Mouse (Mus musculus): ENCODE data around the gene Lasp1. TPM values are rescaled to one million over a fixed set of nuclear protein-coding genes. Genes with fewer than 3 reads are reported as not detected.

Gene Lasp1
- total and polyA plus RNA-seq, 3 experiments, result 12.5 to 45.4 (median 18.6) TPM

- dilution Hi-C loops (cut with MboI; ENCODE audit: extremely low pct_ligation_motif_present, extremely low pct_unique_long_range_greater_than_20kb, low sequenced_read_pairs), result no loop called here
- in situ Hi-C loops (cut with MboI; ENCODE audit: low pct_ligation_motif_present, low pct_unique_long_range_greater_than_20kb, low sequenced_read_pairs), result no loop called here
Measured at GRCm38 (mm10) chr11:97793165-97793564, 5.6 kb upstream of the Lasp1 start.

GRCm38 (mm10) chr11:97796910-97797309 is 1.9 kb upstream of the Lasp1 start:
- no peaks in the 10 kb centered on the region for H3K79me2 ChIP-seq (replicated peaks; ENCODE audit: control insufficient read depth, extremely low read depth, insufficient read depth, poor library complexity, severe bottlenecking)
- dilution Hi-C loops (cut with MboI; ENCODE audit: extremely low pct_ligation_motif_present, extremely low pct_unique_long_range_greater_than_20kb, low sequenced_read_pairs) (no loop called here), in situ Hi-C loops (cut with MboI; ENCODE audit: low pct_ligation_motif_present, low pct_unique_long_range_greater_than_20kb, low sequenced_read_pairs) (loop anchor here (5.0 kb wide), 3 partner anchors 45 to 190 kb away; partner anchors contain the start of genes B230217C12Rik, Fbxo47 and Plxdc1)
- peaks cover 0 to under 1% of the 10 kb centered on the region in 2 experiments for H3K36me3 ChIP-seq (replicated peaks in 1 of 2; ENCODE audit: control insufficient read depth in 1 of 2, insufficient read depth in 1 of 2, low read length in 1 of 2)
- H3K9me3 ChIP-seq (replicated peaks; ENCODE audit: low read length), result no peaks in the 10 kb centered on the region
- DNase-seq (ENCODE audit: extremely low read depth), result peak; percentile 88
- H3K9ac ChIP-seq (ENCODE audit: insufficient read depth, low read depth), result no peak overlapping the region
- no peak overlapping the region for H3K4me2 ChIP-seq (ENCODE audit: insufficient read depth, low read depth, poor library complexity, severe bottlenecking)
- no peaks in the 10 kb centered on the region for H3K27me3 ChIP-seq (replicated peaks)
- peak overlapping the region; percentile 7 to 26 (median 19) for H3K4me3 ChIP-seq (replicated peaks in 1 of 3; ENCODE audit: low read depth in 2 of 3, low read length in 2 of 3, poor library complexity in 1 of 3)
- peaks cover 13 to 51% of the 10 kb centered on the region in 2 experiments for H3K4me1 ChIP-seq (ENCODE audit: control insufficient read depth in 1 of 2, insufficient read depth in 2 of 2)
- H3K27ac ChIP-seq (ENCODE audit: insufficient read depth, low read depth), result no peak overlapping the region
- no peak for TF ChIP-seq SMC3 (IDR thresholded peaks at IDR 0.05; ENCODE audit: low read depth, low read length)
- no peak for TF ChIP-seq USF1 (IDR thresholded peaks at IDR 0.05; ENCODE audit: low read depth, low read length)
- peak in 1 of 2 experiments; percentile 42; a peak in 2 of 4 replicates for TF ChIP-seq CTCF (conservative IDR thresholded peaks at IDR 0.05 in 1 of 2, IDR thresholded peaks at IDR 0.05 in 1 of 2; ENCODE audit: low read depth in 2 of 2, low read length in 2 of 2)
- TF ChIP-seq E2F4 (IDR thresholded peaks at IDR 0.05; ENCODE audit: insufficient replicate concordance, low read depth, low read length), result peak; percentile 92
- TF ChIP-seq BHLHE40 (IDR thresholded peaks at IDR 0.05; ENCODE audit: low read depth, low read length), result no peak
- peak; percentile 99 for TF ChIP-seq MAFK (IDR thresholded peaks at IDR 0.05; ENCODE audit: insufficient replicate concordance, low read length)
- no peak for TF ChIP-seq MYC (IDR thresholded peaks at IDR 0.05; ENCODE audit: low read depth, low read length)
- no peak for TF ChIP-seq JUN (IDR thresholded peaks at IDR 0.05; ENCODE audit: insufficient read depth, low read depth, low read length)
- peak; percentile 99 for TF ChIP-seq ELF1 (IDR thresholded peaks at IDR 0.05; ENCODE audit: low read depth, low read length)
- peak; percentile 70 for TF ChIP-seq NRF1 (IDR thresholded peaks at IDR 0.05; ENCODE audit: low read depth, low read length)
- no peak for TF ChIP-seq MXI1 (IDR thresholded peaks at IDR 0.05; ENCODE audit: low read depth, low read length)
- TF ChIP-seq GABPA (IDR thresholded peaks at IDR 0.05; ENCODE audit: insufficient replicate concordance, low read depth, low read length), result no peak
- TF ChIP-seq EP300 (IDR thresholded peaks at IDR 0.05; ENCODE audit: low read length), result no peak
- TF ChIP-seq JUND (conservative IDR thresholded peaks at IDR 0.05; ENCODE audit: low read depth, low read length), result peak; percentile 59
- no peak for TF ChIP-seq RCOR1 (conservative IDR thresholded peaks at IDR 0.05; ENCODE audit: low read depth, low read length)
- TF ChIP-seq HCFC1 (IDR thresholded peaks at IDR 0.05; ENCODE audit: low read depth, low read length), result peak; percentile 43; the same call in 1 of the 2 replicates
- no peak for TF ChIP-seq ETS1 (conservative IDR thresholded peaks at IDR 0.05; ENCODE audit: low read depth, low read length)

More at GRCm38 (mm10) chr11:97793165-97793564, 5.6 kb upstream of the Lasp1 start:
- no peaks in the 10 kb centered on the region for H3K9me3 ChIP-seq (replicated peaks; ENCODE audit: low read length)
- H3K4me1 ChIP-seq (ENCODE audit: control insufficient read depth in 1 of 2, insufficient read depth in 2 of 2), result peaks cover 5 to 33% of the 10 kb centered on the region in 2 experiments; a peak in 3 of 4 replicates
- no peak overlapping the region for H3K27ac ChIP-seq (ENCODE audit: insufficient read depth, low read depth)
- peak overlapping the region; percentile 25; the same call in 1 of the 2 replicates for H3K4me2 ChIP-seq (ENCODE audit: insufficient read depth, low read depth, poor library complexity, severe bottlenecking)
- H3K36me3 ChIP-seq (replicated peaks in 1 of 2; ENCODE audit: control insufficient read depth in 1 of 2, insufficient read depth in 1 of 2, low read length in 1 of 2), result no peaks in the 10 kb centered on the region
- H3K9ac ChIP-seq (ENCODE audit: insufficient read depth, low read depth), result no peak overlapping the region
- TF ChIP-seq SIN3A (IDR thresholded peaks at IDR 0.05; ENCODE audit: low read length) (no peak), ZNF384 (IDR thresholded peaks at IDR 0.05; ENCODE audit: low read depth, low read length) (peak; percentile 33; the same call in 1 of the 2 replicates), MAX (IDR thresholded peaks at IDR 0.05; ENCODE audit: low read length) (peak; percentile 88), BHLHE40 (IDR thresholded peaks at IDR 0.05; ENCODE audit: low read depth, low read length) (no peak), HCFC1 (IDR thresholded peaks at IDR 0.05; ENCODE audit: low read depth, low read length) (no peak), TBP (conservative IDR thresholded peaks at IDR 0.05; ENCODE audit: low read depth, low read length) (0 out of 2 replicates have a peak, but pooled peaks have one; percentile 22), MXI1 (IDR thresholded peaks at IDR 0.05; ENCODE audit: low read depth, low read length) (no peak), ELF1 (IDR thresholded peaks at IDR 0.05; ENCODE audit: low read depth, low read length) (no peak), UBTF (IDR thresholded peaks at IDR 0.05; ENCODE audit: low read depth, low read length) (no peak), MAZ (IDR thresholded peaks at IDR 0.05; ENCODE audit: low read depth, low read length) (no peak), ZC3H11A (IDR thresholded peaks at IDR 0.05; ENCODE audit: low read depth, low read length) (0 out of 2 replicates have a peak, but pooled peaks have one; percentile 16), MAFK (IDR thresholded peaks at IDR 0.05; ENCODE audit: insufficient replicate concordance, low read length) (no peak), SMC3 (IDR thresholded peaks at IDR 0.05; ENCODE audit: low read depth, low read length) (peak; percentile 79), ZKSCAN1 (IDR thresholded peaks at IDR 0.05; ENCODE audit: borderline replicate concordance, low read depth, low read length) (no peak), MEF2A (IDR thresholded peaks at IDR 0.05; ENCODE audit: borderline replicate concordance, low read depth, low read length) (no peak), TCF12 (IDR thresholded peaks at IDR 0.05; ENCODE audit: low read depth, low read length) (no peak), NELFE (IDR thresholded peaks at IDR 0.05; ENCODE audit: low read depth, low read length) (peak; percentile 24; the same call in 1 of the 2 replicates), USF1 (IDR thresholded peaks at IDR 0.05; ENCODE audit: low read depth, low read length) (peak; percentile 27), POLR2AphosphoS2 (IDR thresholded peaks at IDR 0.05; ENCODE audit: low read depth, low read length) (no peak), MYC (IDR thresholded peaks at IDR 0.05; ENCODE audit: low read depth, low read length) (peak; percentile 99), JUN (IDR thresholded peaks at IDR 0.05; ENCODE audit: insufficient read depth, low read depth, low read length) (no peak), GABPA (IDR thresholded peaks at IDR 0.05; ENCODE audit: insufficient replicate concordance, low read depth, low read length) (no peak), IRF4 (IDR thresholded peaks at IDR 0.05; ENCODE audit: low read depth, low read length) (no peak), NRF1 (IDR thresholded peaks at IDR 0.05; ENCODE audit: low read depth, low read length) (no peak), ETS1 (conservative IDR thresholded peaks at IDR 0.05; ENCODE audit: low read depth, low read length) (no peak), USF2 (conservative IDR thresholded peaks at IDR 0.05; ENCODE audit: low read depth, low read length) (no peak; the same call in 1 of the 2 replicates), PAX5 (IDR thresholded peaks at IDR 0.05; ENCODE audit: low read length) (no peak), ZMIZ1 (IDR thresholded peaks at IDR 0.05; ENCODE audit: low read depth, low read length) (no peak), CHD2 (IDR thresholded peaks at IDR 0.05; ENCODE audit: low read length) (no peak), POLR2A (IDR thresholded peaks at IDR 0.05; ENCODE audit: low read depth, low read length) (no peak), E2F4 (IDR thresholded peaks at IDR 0.05; ENCODE audit: insufficient replicate concordance, low read depth, low read length) (0 out of 2 replicates have a peak, but pooled peaks have one; percentile 61), RAD21 (IDR thresholded peaks at IDR 0.05; ENCODE audit: low read depth, low read length) (peak; percentile 85), EP300 (IDR thresholded peaks at IDR 0.05; ENCODE audit: low read length) (no peak), CHD1 (IDR thresholded peaks at IDR 0.05; ENCODE audit: low read depth, low read length) (no peak), JUND (conservative IDR thresholded peaks at IDR 0.05; ENCODE audit: low read depth, low read length) (0 out of 2 replicates have a peak, but pooled peaks have one; percentile 19), KAT2A (IDR thresholded peaks at IDR 0.05; ENCODE audit: insufficient replicate concordance, low read length) (no peak), CTCF (conservative IDR thresholded peaks at IDR 0.05 in 1 of 2, IDR thresholded peaks at IDR 0.05 in 1 of 2; ENCODE audit: low read depth in 2 of 2, low read length in 2 of 2) (peak; percentile 85 to 90), RCOR1 (conservative IDR thresholded peaks at IDR 0.05; ENCODE audit: low read depth, low read length) (no peak)
- no peaks in the 10 kb centered on the region for H3K79me2 ChIP-seq (replicated peaks; ENCODE audit: control insufficient read depth, extremely low read depth, insufficient read depth, poor library complexity, severe bottlenecking)
- H3K4me3 ChIP-seq (replicated peaks in 1 of 3; ENCODE audit: low read depth in 2 of 3, low read length in 2 of 3, poor library complexity in 1 of 3), result no peak overlapping the region
- H3K27me3 ChIP-seq (replicated peaks), result peaks cover 5% of the 10 kb centered on the region
- peak; percentile 86 for DNase-seq (ENCODE audit: extremely low read depth)

Data from CH12.LX (cell line).